Mouse (Mus musculus): ENCODE results near the gene Kif26a.

Kif26a gene

GRCm38 (mm10) chr12:112130957-112131356, 15.1 kb upstream of the Kif26a start:
- no peak for DNase-seq

GRCm38 (mm10) chr12:112140231-112140630, 5.8 kb upstream of the Kif26a start:
- DNase-seq = peak; percentile 75

GRCm38 (mm10) chr12:112140745-112141144, 5.3 kb upstream of the Kif26a start:
- DNase-seq = no peak

GRCm38 (mm10) chr12:112141300-112141699, 4.7 kb upstream of the Kif26a start:
- DNase-seq = no peak

- peak; percentile 42 to 67 for DNase-seq
Observed at GRCm38 (mm10) chr12:112143116-112143832, 2.7 kb upstream of the Kif26a start.

GRCm38 (mm10) chr12:112143833-112144201, 2.2 kb upstream of the Kif26a start:
- peak in 1 of 2 experiments; percentile 31 for DNase-seq

GRCm38 (mm10) chr12:112144377-112145115, 1.5 kb upstream of the Kif26a start:
- no peak for DNase-seq

GRCm38 (mm10) chr12:112145211-112145874, 665 bp upstream of the Kif26a start:
- peak; percentile 92 to 93 for DNase-seq

- no peak for DNase-seq
Observed at GRCm38 (mm10) chr12:112147365-112147764, 1.4 kb downstream of the Kif26a start.

- no peak for DNase-seq
Observed at GRCm38 (mm10) chr12:112150011-112150410, 4.0 kb downstream of the Kif26a start.

- no peak for DNase-seq
Observed at GRCm38 (mm10) chr12:112151244-112151979, 5.4 kb downstream of the Kif26a start.

- no peak for DNase-seq
Observed at GRCm38 (mm10) chr12:112151980-112152362, 6.0 kb downstream of the Kif26a start.

- no peak for DNase-seq
Observed at GRCm38 (mm10) chr12:112153597-112153996, 7.6 kb downstream of the Kif26a start.

GRCm38 (mm10) chr12:112154476-112154875, 8.5 kb downstream of the Kif26a start:
- no peak for DNase-seq

- DNase-seq = no peak
Observed at GRCm38 (mm10) chr12:112155218-112156051, 9.4 kb downstream of the Kif26a start.

GRCm38 (mm10) chr12:112156804-112157203, 10.8 kb downstream of the Kif26a start:
- DNase-seq = no peak

GRCm38 (mm10) chr12:112158246-112158645, 12.2 kb downstream of the Kif26a start:
- no peak for DNase-seq

- DNase-seq = no peak
Observed at GRCm38 (mm10) chr12:112158784-112159183, 12.8 kb downstream of the Kif26a start.

GRCm38 (mm10) chr12:112163981-112164839, 18.2 kb downstream of the Kif26a start:
- DNase-seq = no peak

GRCm38 (mm10) chr12:112164840-112165219, 18.8 kb downstream of the Kif26a start:
- DNase-seq = no peak

- no peak for DNase-seq
Observed at GRCm38 (mm10) chr12:112169240-112169639, 23.2 kb downstream of the Kif26a start.
